Mouse (Mus musculus) liver, embryonic 14.5 days (tissue): Measurements from ENCODE around the gene Mrps34. TPM values are rescaled to one million over a fixed set of nuclear protein-coding genes. Genes with fewer than 3 reads are reported as not detected.
A peak's percentile ranks its signal among the peaks of the same experiment; 100 is the strongest.

Experiments
- ATAC-seq: fragments of 200-750 bp; cut with Nextera tagmentation; 2 replicates; pipeline ENCODE4 v1.8.0; 2017; ENCODE audit warnings: moderate number of reproducible peaks, mild to moderate bottlenecking, moderate library complexity; ENCODE audit not compliant: insufficient read depth
- DNase-seq, 3 experiments: peaks; one replicate each; pipeline ENCODE4 v3.0.0-alpha.2; 2012 to 2013; ENCODE audit warnings: low read depth in 3 of 3, low spot score in 3 of 3
- H3K27ac ChIP-seq: fragments of 300-500 bp; sonication (generic); 2 replicates; pipeline ENCODE4 v1.5.1; 2014; ENCODE audit warnings: moderate library complexity, mild to moderate bottlenecking, control low read depth, inconsistent platforms
- H3K27me3 ChIP-seq: fragments of 300-500 bp; sonication (generic); 2 replicates; pipeline ENCODE4 v1.6.1; 2014; ENCODE audit warnings: mild to moderate bottlenecking, low read length, moderate library complexity; ENCODE audit not compliant: control insufficient read depth, insufficient read depth
- H3K36me3 ChIP-seq: fragments of 300-500 bp; sonication (generic); replicated peaks from 2 replicates; pipeline ENCODE4 v1.6.1; 2014; ENCODE audit warnings: low read depth; ENCODE audit not compliant: control insufficient read depth, insufficient read depth
- H3K4me1 ChIP-seq, 2 experiments: fragments of 200-500 bp in 1 of 2; fragments of 300-500 bp in 1 of 2; sonication (generic) in 1 of 2; replicated peaks; 2 replicates each; pipeline ENCODE4 v1.6.1; 2012 to 2014; ENCODE audit warnings: antibody characterized with exemption in 1 of 2, inconsistent platforms in 1 of 2, low read length in 1 of 2; ENCODE audit not compliant: control insufficient read depth in 2 of 2, insufficient read depth in 2 of 2
- H3K4me2 ChIP-seq: fragments of 300-500 bp; sonication (generic); 2 replicates; pipeline ENCODE4 v1.6.1; 2014; ENCODE audit warnings: low read depth, mild to moderate bottlenecking, control low read depth, moderate library complexity
- H3K4me3 ChIP-seq, 2 experiments: fragments of 200-500 bp in 1 of 2; fragments of 300-500 bp in 1 of 2; sonication (generic) in 1 of 2; 2 replicates each; pipeline ENCODE4 v1.5.1; 2012 to 2014; ENCODE audit warnings: low read depth in 2 of 2, low read length in 2 of 2, mild to moderate bottlenecking in 2 of 2, control low read depth in 1 of 2, inconsistent platforms in 1 of 2, moderate library complexity in 1 of 2; ENCODE audit not compliant: insufficient read depth in 1 of 2
- H3K9ac ChIP-seq: fragments of 300-500 bp; sonication (generic); replicated peaks from 2 replicates; pipeline ENCODE4 v1.6.1; 2014; ENCODE audit warnings: mild to moderate bottlenecking, control low read depth, moderate library complexity
- H3K9me3 ChIP-seq: fragments of 300-500 bp; sonication (generic); 2 replicates; pipeline ENCODE4 v1.6.1; 2016; ENCODE audit warnings: low read length, mixed read lengths; ENCODE audit not compliant: control insufficient read depth
- CTCF ChIP-seq: IDR thresholded peaks from 2 replicates; pipeline ENCODE4 v1.5.1; 2016; ENCODE audit warnings: antibody characterized with exemption, low read depth, control low read depth
- EP300 ChIP-seq: IDR thresholded peaks from 2 replicates; pipeline ENCODE4 v1.6.1; 2016; ENCODE audit warnings: antibody characterized with exemption, low read depth
- WGBS: fragments of 180-500 bp; shearing (Covaris S2); extraction: QIAGEN DNeasy Blood & Tissue Kit; methylation state at CpG from one replicate; pipeline ENCODE4 v1.1.7; 2014; ENCODE audit not compliant: insufficient replicate concordance; 5-methylcytosine and 5-hydroxymethylcytosine counted together
- polyA plus RNA-seq, 2 experiments: library from polyadenylated mRNA; depleted of rRNA in 1 of 2; stranded (reverse) in 1 of 2; unstranded in 1 of 2; fragments of >200 nt; fragmentation: Nextera tagmentation in 1 of 2; extraction: Ambion mirVana in 1 of 2; gene quantifications; 2 replicates each; pipeline versions ENCODE4 v1.2.1 to v1.2.3; 2012 to 2014

Mrps34 gene
- polyA plus RNA-seq, 2 experiments, result 43.5 to 49.2 TPM

GRCm38 (mm10) chr17:24878531-24878930 lies 16.4 kb upstream of the Mrps34 start:
- WGBS, result 65% methylated on average over 8 of the region's 8 CpGs
- Histone ChIP-seq H3K4me2 (peak overlapping the region; percentile 13; the same call in 1 of the 2 replicates), H3K27me3 (no peaks in the 10 kb centered on the region), H3K9ac (no peak overlapping the region), H3K27ac (no peak overlapping the region), H3K4me3 (no peak overlapping the region), H3K4me1 (no peaks in the 10 kb centered on the region), H3K9me3 (no peaks in the 10 kb centered on the region), H3K36me3 (peaks cover 10% of the 10 kb centered on the region)
- TF ChIP-seq EP300 (no peak), CTCF (no peak)
- no peak for ATAC-seq
- DNase-seq, result no peak

- no peaks in the 10 kb centered on the region for H3K9me3 ChIP-seq
- peaks cover 2 to 10% of the 10 kb centered on the region in 2 experiments; a peak in 2 of 4 replicates for H3K4me1 ChIP-seq
- WGBS, result 47% methylated on average over 7 of the region's 7 CpGs
- TF ChIP-seq CTCF (peak; percentile 84), EP300 (no peak)
- no peak overlapping the region for H3K4me3 ChIP-seq
- H3K27ac ChIP-seq, result no peak overlapping the region
- peaks cover 24% of the 10 kb centered on the region for H3K36me3 ChIP-seq
- no peaks in the 10 kb centered on the region for H3K27me3 ChIP-seq
- no peak overlapping the region for H3K4me2 ChIP-seq
- ATAC-seq (no peak), DNase-seq (no peak)
- H3K9ac ChIP-seq, result no peak overlapping the region
Observed at GRCm38 (mm10) chr17:24881738-24882440, 13.0 kb upstream of the Mrps34 start.

- Histone ChIP-seq H3K9me3 (no peaks in the 10 kb centered on the region), H3K27me3 (no peaks in the 10 kb centered on the region), H3K27ac (no peak overlapping the region), H3K9ac (peak overlapping the region; percentile 81; the same call in 1 of the 2 replicates), H3K4me1 (peaks cover 14 to 19% of the 10 kb centered on the region in 2 experiments), H3K4me3 (0 out of 4 replicates have a peak overlapping the region, but pooled peaks have one; percentile 96 to 97), H3K36me3 (peaks cover 36% of the 10 kb centered on the region), H3K4me2 (peak overlapping the region; percentile 99; the same call in 1 of the 2 replicates)
- DNase-seq (no peak), ATAC-seq (no peak)
- no peak for TF ChIP-seq CTCF
- no peak for TF ChIP-seq EP300
- 72% methylated on average over 6 of the region's 6 CpGs for WGBS
Observed at GRCm38 (mm10) chr17:24884391-24884790, 10.5 kb upstream of the Mrps34 start.

GRCm38 (mm10) chr17:24885356-24886133 lies 9.4 kb upstream of the Mrps34 start:
- H3K27me3 ChIP-seq, result no peaks in the 10 kb centered on the region
- no peak for ATAC-seq
- TF ChIP-seq CTCF (no peak), EP300 (no peak)
- H3K4me2 ChIP-seq, result peak overlapping the region; percentile 99
- peak overlapping the region; percentile 81 for H3K9ac ChIP-seq
- peaks cover 14 to 19% of the 10 kb centered on the region in 2 experiments for H3K4me1 ChIP-seq
- H3K36me3 ChIP-seq, result peaks cover 47% of the 10 kb centered on the region
- no peaks in the 10 kb centered on the region for H3K9me3 ChIP-seq
- H3K4me3 ChIP-seq, result peak overlapping the region; percentile 96 to 97
- no peak for DNase-seq
- H3K27ac ChIP-seq, result peak overlapping the region; percentile 40
- WGBS, result 20% methylated on average over 22 of the region's 22 CpGs
